Mouse (Mus musculus): ENCODE measurements around the gene Lonp2. TPM values are rescaled to one million over a fixed set of nuclear protein-coding genes. Genes with fewer than 3 reads are reported as not detected.
A peak's percentile ranks its signal among the peaks of the same experiment; 100 is the strongest.

Lonp2 gene
- total RNA-seq, 2 experiments from 2014 or later = 40.6 to 42.0 TPM

GRCm38 (mm10) chr8:86740899-86741298 is 117.1 kb downstream of the Lonp2 start:
- DNase-seq = no peak
- intact Hi-C loops (cut with DNase I; ENCODE audit: low total_unique reads) = no loop called here

GRCm38 (mm10) chr8:86741627-86742026 is 117.8 kb downstream of the Lonp2 start:
- no peak for DNase-seq
- intact Hi-C loops (cut with DNase I; ENCODE audit: low total_unique reads) = no loop called here

GRCm38 (mm10) chr8:86742605-86743345 is 118.9 kb downstream of the Lonp2 start:
- intact Hi-C loops (cut with DNase I; ENCODE audit: low total_unique reads) = no loop called here
- no peak for DNase-seq

GRCm38 (mm10) chr8:86744313-86745220 is 120.7 kb downstream of the Lonp2 start:
- intact Hi-C loops (cut with DNase I; ENCODE audit: low total_unique reads) = no loop called here
- no peak for DNase-seq

GRCm38 (mm10) chr8:86745221-86745934 is 121.5 kb downstream of the Lonp2 start, which contains the start of the genes Gm10638 and Siah1a:
TSS of gene Gm10638 (plus strand) at chr8:86745699.
TSS of gene Siah1a (minus strand) at chr8:86745934.
- intact Hi-C loops (cut with DNase I; ENCODE audit: low total_unique reads) = no loop called here
- peak; percentile 59 for DNase-seq

DNA sequence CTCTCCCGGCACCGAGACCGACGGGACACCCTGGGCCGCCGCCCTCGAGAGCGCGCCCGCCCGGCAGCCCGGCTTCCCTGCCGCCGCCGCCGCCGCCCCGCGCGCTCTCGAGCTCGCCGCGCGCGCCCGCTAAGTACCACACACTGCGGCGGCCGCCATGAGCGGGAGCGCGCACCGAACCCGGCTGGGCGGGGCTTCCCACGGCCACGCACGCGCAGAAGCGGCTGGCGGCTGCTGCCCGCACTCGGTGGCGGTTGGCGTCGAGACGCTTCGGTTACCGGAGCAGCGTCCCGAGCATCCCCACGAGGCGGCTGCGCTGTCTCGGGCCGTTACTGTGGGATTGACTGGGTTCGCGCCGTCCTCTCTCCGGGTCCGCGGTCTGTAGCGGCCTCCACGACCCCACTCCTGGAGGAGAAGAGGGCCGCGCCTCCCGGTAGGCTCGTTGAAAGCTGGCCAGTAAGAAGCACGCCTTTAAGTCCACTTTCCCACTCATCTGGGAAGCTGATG is 122.1 kb downstream of the Lonp2 start:
- intact Hi-C loops (cut with DNase I; ENCODE audit: low total_unique reads) = no loop called here

GRCm38 (mm10) chr8:86746511-86746910 is 122.7 kb downstream of the Lonp2 start:
- intact Hi-C loops (cut with DNase I; ENCODE audit: low total_unique reads) = no loop called here
- peak; percentile 18 for DNase-seq

More for the DNA sequence above, 122.1 kb downstream of the Lonp2 start:
- DNase-seq = peak; percentile 94

GRCm38 (mm10) chr8:86749842-86750241 is 126.0 kb downstream of the Lonp2 start:
- no peak for DNase-seq
- intact Hi-C loops (cut with DNase I; ENCODE audit: low total_unique reads) = no loop called here

GRCm38 (mm10) chr8:86756948-86757733 is 133.3 kb downstream of the Lonp2 start:
- intact Hi-C loops (cut with DNase I; ENCODE audit: low total_unique reads) = no loop called here
- no peak for DNase-seq

- intact Hi-C loops (cut with DNase I; ENCODE audit: low total_unique reads) = no loop called here
Observed at GRCm38 (mm10) chr8:86758651-86759050, 134.8 kb downstream of the Lonp2 start.

DNA sequence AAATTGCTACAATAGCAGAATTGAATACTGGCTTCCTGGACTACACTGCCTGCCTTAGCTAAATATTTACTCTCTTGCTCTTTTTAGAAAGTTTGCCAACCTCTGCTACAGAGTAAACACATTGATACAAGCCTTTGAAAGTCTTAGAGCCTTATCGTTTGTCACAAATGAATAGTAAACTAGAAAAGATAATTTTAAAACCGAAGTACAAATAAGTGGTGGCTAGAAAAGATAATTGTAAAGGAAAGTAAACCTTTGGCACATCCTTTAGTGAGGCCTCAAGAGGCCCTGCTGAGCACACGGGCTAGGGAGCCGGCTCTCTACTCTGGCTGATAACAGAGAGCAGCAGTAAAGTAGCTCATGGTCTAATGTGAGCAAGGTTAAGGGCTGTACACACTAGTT is 135.2 kb downstream of the Lonp2 start:
- intact Hi-C loops (cut with DNase I; ENCODE audit: low total_unique reads) = no loop called here
- DNase-seq = no peak

More at GRCm38 (mm10) chr8:86758651-86759050, 134.8 kb downstream of the Lonp2 start:
- no peak for DNase-seq

- no peak for DNase-seq
- intact Hi-C loops (cut with DNase I; ENCODE audit: low total_unique reads) = no loop called here
Observed at GRCm38 (mm10) chr8:86760746-86761145, 136.9 kb downstream of the Lonp2 start.

- no peak for DNase-seq
- intact Hi-C loops (cut with DNase I; ENCODE audit: low total_unique reads) = no loop called here
Observed at GRCm38 (mm10) chr8:86762806-86763205, 139.0 kb downstream of the Lonp2 start.

DNA sequence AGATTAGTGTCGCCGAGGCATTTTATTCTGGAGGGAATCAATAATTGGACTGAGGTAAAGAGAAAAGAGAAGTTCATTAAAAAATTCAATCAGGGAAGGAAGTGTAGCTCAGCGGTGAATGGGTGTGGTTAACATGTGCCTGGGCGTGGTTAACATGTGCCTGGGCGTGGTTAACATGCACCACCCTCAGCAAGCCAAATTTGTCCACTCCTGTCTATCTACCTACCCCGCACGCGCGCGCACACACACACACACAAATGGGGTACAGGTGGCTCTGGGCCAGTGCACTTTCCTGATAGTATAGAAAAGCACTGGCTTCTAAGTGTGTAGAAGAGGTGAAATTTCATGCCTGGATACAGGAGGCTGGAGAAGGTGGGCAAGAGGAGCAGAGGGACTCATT is 141.3 kb downstream of the Lonp2 start:
- intact Hi-C loops (cut with DNase I; ENCODE audit: low total_unique reads) = no loop called here
- DNase-seq = no peak

- intact Hi-C loops (cut with DNase I; ENCODE audit: low total_unique reads) = no loop called here
- DNase-seq = no peak
Observed at GRCm38 (mm10) chr8:86765669-86766068, 141.8 kb downstream of the Lonp2 start.

DNA sequence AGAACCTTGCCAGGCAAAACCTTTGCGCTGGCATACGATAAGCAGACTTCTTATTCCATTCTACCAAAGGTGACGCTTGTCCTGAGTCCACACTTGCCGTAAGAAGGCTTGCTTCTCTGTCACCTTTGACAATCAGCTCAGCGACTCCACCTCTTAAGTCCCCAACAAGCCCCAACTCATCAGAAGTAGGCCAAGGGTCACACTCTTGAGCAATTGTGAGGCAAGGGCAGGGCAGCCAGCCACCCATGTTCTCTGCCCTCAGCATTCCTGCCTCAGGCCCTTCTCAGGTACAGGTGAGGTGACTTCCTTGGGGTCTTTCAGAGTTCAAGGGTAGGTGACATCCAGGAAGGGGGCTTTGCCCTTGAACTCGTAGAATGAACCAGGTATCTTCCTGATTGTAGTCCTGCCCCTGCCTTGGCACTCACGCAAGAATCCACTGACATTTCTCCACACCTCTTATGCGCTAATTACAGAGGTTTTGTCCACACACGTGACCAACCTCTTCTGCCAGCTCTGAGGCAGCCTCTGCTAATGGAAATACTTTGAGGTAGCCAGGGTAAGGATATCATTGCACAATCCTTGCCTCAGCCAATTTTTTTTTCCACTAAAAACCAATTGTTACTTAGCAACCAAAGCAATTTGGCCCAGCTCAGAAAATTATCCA is 142.8 kb downstream of the Lonp2 start:
- no peak for DNase-seq
- intact Hi-C loops (cut with DNase I; ENCODE audit: low total_unique reads) = no loop called here

GRCm38 (mm10) chr8:86768499-86768898 is 144.7 kb downstream of the Lonp2 start:
- intact Hi-C loops (cut with DNase I; ENCODE audit: low total_unique reads) = no loop called here
- peak; percentile 68 for DNase-seq

GRCm38 (mm10) chr8:86769945-86770715 is 146.3 kb downstream of the Lonp2 start:
- DNase-seq = no peak
- intact Hi-C loops (cut with DNase I; ENCODE audit: low total_unique reads) = no loop called here
